Mouse (Mus musculus) erythroblast, embryonic 14.5 days (primary cell): ENCODE results near the gene Wipi2. TPM values are rescaled to one million over a fixed set of nuclear protein-coding genes. Genes with fewer than 3 reads are reported as not detected.

Experiments used
- H3K27me3 ChIP-seq: 2 replicates; pipeline ENCODE4 v1.6.1; 2012; ENCODE audit warnings: inconsistent platforms; ENCODE audit not compliant: control insufficient read depth
- H3K36me3 ChIP-seq: 2 replicates; pipeline ENCODE4 v1.6.1; 2012; ENCODE audit warnings: mild to moderate bottlenecking, inconsistent platforms; ENCODE audit not compliant: control insufficient read depth
- H3K4me1 ChIP-seq: 2 replicates; pipeline ENCODE4 v1.6.1; 2012; ENCODE audit warnings: inconsistent platforms; ENCODE audit not compliant: control insufficient read depth
- H3K4me3 ChIP-seq: replicated peaks from 2 replicates; pipeline ENCODE3; 2012; ENCODE audit warnings: moderate library complexity, mild to moderate bottlenecking, inconsistent platforms
- H3K9me3 ChIP-seq: 2 replicates; pipeline ENCODE4 v1.6.1; 2012; ENCODE audit warnings: low read length, inconsistent platforms, mixed read lengths; ENCODE audit not compliant: control insufficient read depth
- GATA1 ChIP-seq: IDR thresholded peaks from 2 replicates; pipeline ENCODE4 v1.6.1; 2012; ENCODE audit warnings: low read length, inconsistent platforms, mixed read lengths
- TAL1 ChIP-seq: IDR thresholded peaks from 3 replicates; pipeline ENCODE4 v1.6.1; 2012; ENCODE audit warnings: low read length, inconsistent platforms, mixed read lengths
- polyA plus RNA-seq: library from polyadenylated mRNA; stranded (reverse); fragments of >175 nt; gene quantifications from 2 replicates; pipeline ENCODE4 v1.2.3, GENCODE M21; 2012

Wipi2 gene
- polyA plus RNA-seq, 1 experiment, result 3.2 TPM

- H3K27me3 ChIP-seq, result peaks cover 28% of the 10 kb centered on the region
Observed at GRCm38 (mm10) chr5:142623080-142623479, 4.4 kb upstream of the Wipi2 start.

DNA sequence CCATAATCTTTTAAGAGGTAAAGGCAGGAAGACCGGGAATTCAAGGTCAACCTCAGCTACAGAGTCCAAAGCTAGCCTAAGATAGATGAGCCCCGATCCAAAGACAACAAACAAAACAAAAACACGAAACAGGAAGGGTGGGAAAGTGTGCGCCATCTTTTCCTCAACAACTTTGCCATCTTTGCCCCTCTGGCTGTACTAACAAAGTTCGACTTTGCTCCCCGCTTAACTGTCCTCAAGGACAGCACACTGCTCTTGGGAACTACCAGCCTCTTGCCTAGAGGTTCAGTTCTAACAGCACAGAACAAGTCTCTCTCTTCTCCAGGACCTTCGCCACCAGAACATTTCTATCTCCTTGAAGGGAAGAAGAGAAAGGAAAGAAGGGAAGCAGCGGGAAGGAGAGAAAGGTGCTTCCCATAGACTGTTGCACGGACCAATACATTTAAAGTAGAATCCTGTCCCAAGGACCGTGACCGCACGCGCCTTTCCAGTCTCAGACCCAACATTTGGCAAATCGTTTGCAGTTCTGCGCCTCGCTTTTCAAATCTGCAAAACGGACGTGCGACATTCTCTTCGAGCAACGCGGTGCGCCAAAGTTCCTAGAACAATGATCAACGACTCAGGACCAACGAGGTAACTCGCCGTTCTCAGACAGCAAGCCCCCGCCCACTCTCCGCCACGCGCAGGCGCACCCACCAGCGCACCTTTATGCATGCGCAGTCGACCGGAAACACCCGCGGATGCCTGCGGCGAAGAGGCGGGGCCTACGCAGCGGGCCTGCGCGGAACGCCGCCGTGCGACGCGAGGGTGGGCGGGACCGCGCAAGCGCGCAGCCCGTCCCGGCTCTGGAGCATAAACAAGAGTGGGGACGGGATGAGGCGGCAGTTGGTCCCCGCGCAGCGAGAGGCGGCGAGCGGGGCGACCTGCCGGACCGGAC is 1.5 kb downstream of the Wipi2 start:
- H3K4me1 ChIP-seq, result peaks cover 44% of the 10 kb centered on the region
- H3K9me3 ChIP-seq, result no peaks in the 10 kb centered on the region
- H3K4me3 ChIP-seq, result peak overlapping the region; percentile 100
- H3K27me3 ChIP-seq, result peaks cover 24% of the 10 kb centered on the region
- no peak for TF ChIP-seq TAL1
- H3K36me3 ChIP-seq, result peaks cover 38% of the 10 kb centered on the region

More at GRCm38 (mm10) chr5:142623080-142623479, 4.4 kb upstream of the Wipi2 start:
- H3K4me1 ChIP-seq, result peaks cover 5% of the 10 kb centered on the region
- H3K9me3 ChIP-seq, result no peaks in the 10 kb centered on the region
- no peak overlapping the region for H3K4me3 ChIP-seq
- no peak for TF ChIP-seq TAL1
- TF ChIP-seq GATA1, result no peak
- H3K36me3 ChIP-seq, result no peaks in the 10 kb centered on the region

GRCm38 (mm10) chr5:142629663-142630025 is 2.1 kb downstream of the Wipi2 start:
- peaks cover 44% of the 10 kb centered on the region for H3K36me3 ChIP-seq
- TF ChIP-seq GATA1 (no peak), TAL1 (no peak)
- peaks cover 21% of the 10 kb centered on the region for H3K27me3 ChIP-seq
- peaks cover 48% of the 10 kb centered on the region for H3K4me1 ChIP-seq
- H3K9me3 ChIP-seq, result no peaks in the 10 kb centered on the region
- H3K4me3 ChIP-seq, result peak overlapping the region; percentile 100

- H3K4me3 ChIP-seq, result peak overlapping the region; percentile 100
- peaks cover 48% of the 10 kb centered on the region for H3K4me1 ChIP-seq
- peaks cover 16% of the 10 kb centered on the region for H3K27me3 ChIP-seq
- no peaks in the 10 kb centered on the region for H3K9me3 ChIP-seq
- TF ChIP-seq TAL1 (no peak), GATA1 (no peak)
- peaks cover 50% of the 10 kb centered on the region for H3K36me3 ChIP-seq
Observed at GRCm38 (mm10) chr5:142630224-142630623, 2.7 kb downstream of the Wipi2 start.

- H3K4me1 ChIP-seq, result peaks cover 67% of the 10 kb centered on the region
- H3K9me3 ChIP-seq, result no peaks in the 10 kb centered on the region
- H3K36me3 ChIP-seq, result peaks cover 100% of the 10 kb centered on the region
- H3K4me3 ChIP-seq, result peak overlapping the region; percentile 19
- peak; percentile 50 for TF ChIP-seq GATA1
- TF ChIP-seq TAL1, result peak; percentile 46
- H3K27me3 ChIP-seq, result no peaks in the 10 kb centered on the region
Observed at GRCm38 (mm10) chr5:142637823-142638222, 10.3 kb downstream of the Wipi2 start.

- Histone ChIP-seq H3K4me1 (peaks cover 55% of the 10 kb centered on the region), H3K27me3 (no peaks in the 10 kb centered on the region), H3K4me3 (no peak overlapping the region), H3K9me3 (no peaks in the 10 kb centered on the region), H3K36me3 (peaks cover 100% of the 10 kb centered on the region)
- no peak for TF ChIP-seq TAL1
- TF ChIP-seq GATA1, result no peak
Observed at GRCm38 (mm10) chr5:142640088-142640487, 12.6 kb downstream of the Wipi2 start.

DNA sequence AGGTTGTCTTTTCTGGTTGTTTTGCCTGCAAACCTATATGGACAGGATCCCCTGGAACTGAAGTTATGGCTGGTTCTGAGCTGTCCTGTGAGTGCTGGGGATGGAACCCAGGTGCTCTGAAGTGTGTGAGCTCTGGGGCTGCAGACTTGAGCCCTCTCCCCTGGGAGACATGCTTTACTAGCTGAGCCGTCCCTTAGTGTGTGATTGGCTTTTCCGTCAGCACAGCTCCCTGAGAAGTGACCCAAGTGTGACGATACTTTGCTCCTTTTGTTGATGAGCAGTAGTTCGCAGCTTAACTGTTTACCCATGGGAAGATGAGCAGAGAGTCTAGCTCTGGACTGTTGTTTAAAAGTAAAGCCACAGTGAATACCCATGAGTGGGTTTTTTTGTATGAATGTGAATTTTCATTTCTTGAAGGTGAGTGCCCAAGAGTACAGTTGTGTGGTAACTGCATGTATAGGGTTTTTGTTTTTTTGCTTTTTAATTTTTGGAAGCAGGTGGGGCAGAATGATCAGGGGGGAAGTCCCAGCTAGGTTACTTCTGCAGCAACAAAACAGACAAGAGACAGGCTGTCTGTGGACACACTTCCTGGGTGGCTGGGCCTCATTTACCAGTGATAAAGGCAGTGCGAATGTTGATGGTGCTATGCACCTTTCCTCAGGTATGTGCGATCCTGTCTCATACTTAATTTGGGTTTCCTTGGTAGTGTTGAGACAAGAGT is 14.0 kb downstream of the Wipi2 start:
- Histone ChIP-seq H3K27me3 (no peaks in the 10 kb centered on the region), H3K4me1 (peaks cover 53% of the 10 kb centered on the region), H3K9me3 (no peaks in the 10 kb centered on the region), H3K36me3 (peaks cover 98% of the 10 kb centered on the region), H3K4me3 (no peak overlapping the region)
- TF ChIP-seq GATA1 (no peak), TAL1 (no peak)

DNA sequence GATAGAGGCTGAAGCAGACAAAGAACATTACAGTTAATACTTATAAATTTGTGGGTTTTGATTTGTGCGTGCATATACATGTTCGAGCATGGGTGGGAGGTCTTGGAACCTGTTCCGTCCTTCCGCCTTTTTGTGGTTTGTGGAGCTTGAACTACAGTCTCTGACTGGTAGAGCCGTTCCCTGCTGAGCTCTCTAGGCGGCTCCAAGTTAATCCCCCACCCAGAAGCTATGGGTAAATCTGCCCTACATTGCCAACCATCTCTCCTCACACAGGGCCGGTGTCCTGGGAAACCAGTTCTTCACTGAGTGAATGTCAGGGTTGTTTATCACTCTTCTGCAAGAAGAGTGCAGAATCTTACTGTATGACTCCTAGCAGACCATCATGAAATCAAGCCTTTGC is 20.7 kb downstream of the Wipi2 start:
- H3K36me3 ChIP-seq, result peaks cover 85% of the 10 kb centered on the region
- H3K27me3 ChIP-seq, result no peaks in the 10 kb centered on the region
- H3K4me3 ChIP-seq, result peak overlapping the region; percentile 8
- TF ChIP-seq TAL1 (no peak), GATA1 (no peak)
- H3K4me1 ChIP-seq, result peaks cover 74% of the 10 kb centered on the region
- H3K9me3 ChIP-seq, result no peaks in the 10 kb centered on the region

GRCm38 (mm10) chr5:142649460-142650050 is 22.1 kb downstream of the Wipi2 start:
- Histone ChIP-seq H3K4me3 (peak overlapping the region; percentile 56), H3K27me3 (no peaks in the 10 kb centered on the region), H3K36me3 (peaks cover 85% of the 10 kb centered on the region), H3K9me3 (no peaks in the 10 kb centered on the region), H3K4me1 (peaks cover 86% of the 10 kb centered on the region)
- no peak for TF ChIP-seq TAL1
- no peak for TF ChIP-seq GATA1
